Mouse (Mus musculus) liver, embryonic 14.5 days (tissue): ENCODE data around the gene Adamts17.

Experiments
- CTCF ChIP-seq: IDR thresholded peaks from 2 replicates; pipeline ENCODE4 v1.5.1; 2016; ENCODE audit warnings: antibody characterized with exemption, low read depth, control low read depth
- EP300 ChIP-seq: IDR thresholded peaks from 2 replicates; pipeline ENCODE4 v1.6.1; 2016; ENCODE audit warnings: antibody characterized with exemption, low read depth

GRCm38 (mm10) chr7:66938988-66939783 is 99.7 kb downstream of the Adamts17 start:
- TF ChIP-seq EP300 (no peak), CTCF (no peak)
